Mouse (Mus musculus): ENCODE results near the gene Thsd7a. TPM values are rescaled to one million over a fixed set of nuclear protein-coding genes. Genes with fewer than 3 reads are reported as not detected.
A peak's percentile ranks its signal among the peaks of the same experiment; 100 is the strongest.

Thsd7a gene
- total RNA-seq, 2 experiments from 2014 or later = 8.3 to 11.8 TPM

DNA sequence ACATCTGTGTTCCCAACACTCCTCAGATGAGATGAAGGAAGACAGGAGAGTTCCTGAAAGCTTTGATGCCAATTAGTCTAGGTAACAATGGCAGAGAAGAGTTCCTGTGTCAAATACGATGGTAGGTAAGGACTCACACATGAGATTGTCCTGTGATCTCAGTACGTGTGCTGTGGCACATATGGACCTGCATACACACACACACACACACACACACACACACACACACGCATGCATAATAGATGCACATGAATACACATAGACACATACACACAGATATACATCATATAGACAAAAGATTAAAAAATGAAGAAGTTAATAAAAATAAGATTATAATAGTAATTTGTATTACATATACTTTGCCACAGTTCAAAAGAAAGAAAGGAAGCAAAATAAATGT lies 56.0 kb downstream of the Thsd7a start:
- DNase-seq = no peak

GRCm38 (mm10) chr6:12649633-12650032 lies 99.6 kb downstream of the Thsd7a start:
- no peak for DNase-seq

DNA sequence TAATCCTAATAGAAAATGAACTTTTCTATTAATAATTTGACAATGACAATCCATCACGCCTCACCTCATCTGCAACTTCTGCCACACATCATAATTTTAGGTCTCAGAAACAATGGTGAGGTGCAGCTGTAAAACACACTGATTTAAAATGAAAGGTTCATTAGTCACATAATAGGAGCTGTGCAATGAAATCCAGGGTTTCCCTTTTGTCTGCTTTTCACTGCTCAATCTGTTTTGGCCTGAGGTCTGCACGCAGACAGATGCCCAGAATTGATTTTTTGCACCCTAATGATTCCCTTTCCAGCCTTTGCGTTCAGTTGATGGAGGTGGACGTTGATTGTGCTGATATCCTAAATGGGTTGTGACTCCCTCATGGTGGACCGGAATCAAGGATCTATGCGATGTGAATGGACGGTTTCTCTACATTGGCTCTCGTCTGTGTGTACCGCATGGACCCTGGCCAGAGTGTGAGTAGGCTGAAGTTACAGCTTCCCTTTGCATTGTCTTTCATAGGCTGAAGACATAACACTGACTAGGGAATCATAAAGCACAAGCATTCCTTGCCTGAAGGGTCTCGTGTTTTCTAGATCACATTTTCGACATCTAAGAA lies 120.5 kb downstream of the Thsd7a start:
- no peak for DNase-seq

- DNase-seq = no peak
These were observed 142.5 kb downstream of the Thsd7a start for GRCm38 (mm10) chr6:12606638-12607246.

DNA sequence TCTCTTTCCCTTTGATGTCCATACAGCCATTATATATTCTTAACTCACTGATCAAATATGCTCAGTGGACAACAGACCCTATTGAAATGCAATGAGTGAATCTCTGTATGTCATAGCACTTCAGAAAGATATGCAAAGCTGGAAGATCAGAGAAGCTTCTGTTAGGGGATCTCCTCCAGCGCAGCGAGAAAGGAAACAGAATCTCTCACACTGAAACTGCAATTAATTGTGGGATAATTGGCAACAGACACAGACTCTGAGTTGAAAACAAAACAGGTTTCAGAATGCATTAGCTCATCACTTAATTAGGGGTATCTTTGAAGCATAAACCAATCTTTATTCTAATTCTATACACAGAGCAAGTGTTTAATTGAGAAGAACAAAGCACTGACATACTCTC lies 146.3 kb downstream of the Thsd7a start:
- DNase-seq = no peak

DNA sequence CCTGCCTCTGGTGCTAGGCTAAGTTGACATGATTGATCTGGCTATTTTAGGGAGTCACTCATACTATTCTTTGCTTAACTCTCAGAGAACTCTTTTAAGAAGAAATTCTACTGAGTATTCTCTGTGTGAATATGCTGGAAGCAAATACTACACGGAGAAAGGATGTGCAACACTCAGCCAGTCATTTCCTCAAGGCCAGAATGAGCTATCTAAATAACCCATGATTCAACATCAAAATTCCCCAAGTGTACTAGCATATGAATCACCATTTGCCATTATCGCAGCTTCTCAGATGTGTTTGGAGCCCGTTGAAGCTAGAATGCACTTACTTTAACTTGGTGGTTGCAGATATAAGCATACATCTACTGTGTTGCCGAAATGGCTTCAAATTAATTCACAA lies 147.0 kb downstream of the Thsd7a start:
- peak; percentile 1 to 7 for DNase-seq

DNA sequence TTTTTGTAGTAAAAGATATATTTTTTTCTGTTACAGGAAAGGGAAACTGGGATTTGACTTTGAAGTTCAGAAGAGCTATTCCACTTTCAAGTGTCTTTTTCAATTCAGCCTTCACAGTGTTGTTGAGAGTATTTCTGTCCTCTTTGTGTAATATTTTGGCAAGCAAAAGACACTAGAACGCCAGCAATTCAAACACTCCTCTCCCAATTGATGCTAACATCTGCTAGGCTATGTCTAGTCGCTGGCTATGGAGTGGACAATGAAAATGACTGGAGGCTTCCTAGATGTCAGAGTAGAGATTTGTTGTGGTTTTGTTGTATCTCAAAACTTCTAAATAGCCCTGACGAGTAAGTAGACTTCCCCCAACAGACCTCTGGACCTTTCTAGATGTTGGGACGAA lies 164.8 kb downstream of the Thsd7a start:
- no peak for DNase-seq

DNA sequence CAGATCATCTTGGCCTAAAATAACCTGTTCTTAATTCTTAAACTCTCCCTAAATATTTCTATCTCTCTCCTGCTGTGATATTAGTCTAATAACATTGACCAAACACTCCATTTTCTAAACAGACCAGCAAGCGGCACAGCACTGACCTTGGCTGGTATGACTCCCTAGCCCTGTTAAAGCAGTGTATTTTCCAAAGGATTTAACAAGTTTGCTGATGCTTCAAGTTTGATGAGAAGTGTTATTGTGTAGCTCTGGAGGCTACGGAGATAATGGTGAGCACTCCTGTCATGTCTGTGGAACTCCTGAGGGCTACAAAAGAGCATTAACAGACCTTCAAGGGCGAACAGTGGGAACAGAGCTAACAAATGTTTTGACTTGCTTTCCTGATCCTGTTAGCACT lies 168.1 kb downstream of the Thsd7a start:
- DNase-seq = no peak

DNA sequence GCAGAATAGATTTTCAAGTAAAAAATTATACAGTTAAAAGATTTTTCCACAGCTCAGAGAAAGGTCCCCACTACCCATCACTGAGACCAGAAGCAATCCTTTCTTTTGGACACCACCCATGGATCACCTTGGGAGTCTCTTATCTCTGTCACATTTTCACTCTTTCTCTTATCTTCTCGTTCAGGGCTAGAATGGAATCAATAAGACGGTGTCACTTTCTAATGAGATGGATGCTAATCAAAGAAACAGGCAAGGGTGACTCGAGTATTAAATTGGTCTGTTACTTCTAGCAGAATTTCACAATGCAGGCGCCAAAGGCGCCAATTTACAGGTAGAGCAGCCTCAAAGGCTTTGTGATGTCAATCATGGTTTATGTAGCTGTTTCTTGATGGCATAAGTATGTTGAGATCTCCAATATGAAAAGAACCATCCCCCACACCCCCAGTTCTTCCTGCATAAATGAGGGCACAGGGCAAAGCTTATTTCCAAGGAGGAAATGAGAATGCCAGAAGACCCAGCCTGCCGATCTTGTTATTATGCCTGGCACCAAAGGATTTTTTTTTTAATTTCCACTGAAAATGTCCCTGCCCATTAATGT lies 173.5 kb downstream of the Thsd7a start:
- no peak for DNase-seq

- no peak for DNase-seq
These were observed 177.0 kb downstream of the Thsd7a start for GRCm38 (mm10) chr6:12572202-12572601.

- DNase-seq = no peak
These were observed 184.1 kb downstream of the Thsd7a start for GRCm38 (mm10) chr6:12565136-12565535.

GRCm38 (mm10) chr6:12562336-12562735 lies 186.9 kb downstream of the Thsd7a start:
- no peak for DNase-seq

DNA sequence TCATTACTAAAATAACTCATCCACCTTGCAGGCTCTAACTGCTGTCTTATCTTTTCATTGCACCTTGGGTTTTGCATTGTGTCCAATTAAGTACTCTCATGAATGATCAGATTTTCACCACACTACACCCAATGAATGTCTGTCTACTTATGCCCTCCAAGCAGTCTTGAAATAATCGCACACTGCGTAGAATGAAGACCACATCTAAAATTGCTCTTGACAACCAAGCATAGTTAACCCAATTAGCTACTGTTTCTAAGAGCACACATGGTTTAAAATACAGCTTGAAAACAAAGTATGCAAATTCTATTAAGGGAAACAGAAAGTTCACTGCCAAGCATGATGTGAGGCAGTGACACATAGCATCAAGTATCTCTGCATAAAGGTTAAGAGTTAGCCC lies 188.7 kb downstream of the Thsd7a start:
- no peak for DNase-seq

- no peak for DNase-seq
These were observed 193.8 kb downstream of the Thsd7a start for GRCm38 (mm10) chr6:12555114-12556099.

DNA sequence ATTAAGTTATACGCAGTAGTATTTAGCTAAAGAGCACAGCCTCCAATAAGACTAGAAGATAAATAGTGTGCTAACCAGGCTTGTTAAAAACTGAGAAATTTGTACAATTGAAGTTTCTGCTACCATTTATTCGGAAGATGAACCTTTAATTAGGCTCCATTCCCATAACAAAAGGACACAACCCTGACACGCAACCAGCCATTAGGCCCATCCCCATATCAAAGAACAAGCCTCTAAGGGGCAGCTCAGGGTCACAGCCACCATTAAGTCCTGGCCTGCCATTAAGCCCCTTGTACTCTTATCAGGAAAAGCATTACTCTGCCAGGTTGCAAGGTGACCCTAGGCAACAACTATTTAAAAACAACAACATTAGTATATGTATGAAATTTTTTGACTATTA lies 198.0 kb downstream of the Thsd7a start:
- DNase-seq = no peak

DNA sequence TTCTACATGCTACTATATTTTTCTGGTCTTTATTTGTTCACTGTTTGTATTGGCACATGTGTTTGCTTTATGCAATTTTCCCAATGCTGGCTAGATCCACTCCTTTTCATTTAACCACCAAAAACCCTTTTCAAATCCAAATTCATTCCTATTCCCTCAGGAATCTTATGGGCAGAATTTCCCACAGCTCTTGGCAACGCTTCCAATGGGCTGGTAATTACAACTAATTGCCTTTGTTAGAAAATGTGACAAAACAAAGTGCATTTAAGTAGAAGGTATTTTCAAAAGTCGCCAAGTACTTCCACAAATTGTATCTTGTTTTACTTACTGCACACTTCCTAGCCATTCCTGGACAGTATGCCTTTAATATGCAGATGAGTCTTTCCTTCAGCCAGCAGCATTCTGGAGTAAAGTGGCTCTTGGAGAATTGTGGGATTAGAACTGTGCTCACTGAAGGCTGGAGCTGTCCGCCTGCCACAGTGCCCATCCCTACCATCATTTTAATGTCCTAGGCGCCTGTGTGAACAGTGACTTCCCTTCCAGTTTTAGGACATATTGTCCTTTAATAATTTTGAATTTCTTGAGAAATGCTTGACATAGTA lies 199.1 kb downstream of the Thsd7a start:
- DNase-seq = no peak

GRCm38 (mm10) chr6:12544096-12544495 lies 205.1 kb downstream of the Thsd7a start:
- DNase-seq = peak in 1 of 2 experiments; percentile 12

- DNase-seq = no peak
These were observed 206.7 kb downstream of the Thsd7a start for GRCm38 (mm10) chr6:12542496-12542895.

- no peak for DNase-seq
These were observed 230.1 kb downstream of the Thsd7a start for GRCm38 (mm10) chr6:12519121-12519520.

- DNase-seq = no peak
These were observed 230.8 kb downstream of the Thsd7a start for GRCm38 (mm10) chr6:12518283-12518903.

- no peak for DNase-seq
These were observed 231.5 kb downstream of the Thsd7a start for GRCm38 (mm10) chr6:12517726-12518125.

GRCm38 (mm10) chr6:12506877-12507276 lies 242.3 kb downstream of the Thsd7a start:
- DNase-seq = no peak
